Mouse (Mus musculus) spleen, adult 2 months (tissue): ENCODE data around the gene Rnf213.

ENCODE experiments used
- CTCF ChIP-seq: fragments of 200-500 bp; IDR thresholded peaks from 2 replicates; pipeline ENCODE4 v1.5.1; 2011; ENCODE audit warnings: mild to moderate bottlenecking, inconsistent platforms; ENCODE audit not compliant: insufficient read depth, insufficient read length, insufficient replicate concordance; ENCODE audit errors: extremely low read depth
- POLR2A ChIP-seq: fragments of 200-500 bp; IDR thresholded peaks from 2 replicates; pipeline ENCODE4 v1.6.1; 2011; ENCODE audit warnings: low read depth, low read length, inconsistent platforms

GRCm38 (mm10) chr11:119359089-119359488 is 33.8 kb upstream of the Rnf213 start:
- TF ChIP-seq CTCF (no peak), POLR2A (no peak)
